Mouse (Mus musculus) G1E (cell line): Measurements from ENCODE around the gene Lmbr1l.

Experiments
- CTCF ChIP-seq: IDR thresholded peaks from 2 replicates; pipeline ENCODE4 v1.5.1; 2012; ENCODE audit warnings: low read depth, low read length, inconsistent platforms, mixed read lengths
- GATA1 ChIP-seq: IDR thresholded peaks from 2 replicates; pipeline ENCODE4 v1.6.1; 2012; ENCODE audit warnings: borderline replicate concordance, low read length, inconsistent platforms, mixed read lengths

GRCm38 (mm10) chr15:98864951-98865350 is 53.1 kb downstream of the Lmbr1l start:
- TF ChIP-seq CTCF (no peak), GATA1 (no peak)
